Mouse (Mus musculus): ENCODE measurements around the gene Zfp568.

- TF ChIP-seq GATA1 (IDR thresholded peaks at IDR 0.05; ENCODE audit: low read length) (no peak), TAL1 (IDR thresholded peaks at IDR 0.05; ENCODE audit: low read length) (no peak)
These were observed 47.6 kb downstream of the Zfp568 start for GRCm38 (mm10) chr7:30031379-30031778.
